Mouse (Mus musculus) layer of hippocampus, adult 9-11 months (tissue): ENCODE measurements around the gene Nfasc.
A peak's percentile ranks its signal among the peaks of the same experiment; 100 is the strongest.

Experiments used
- DNase-seq: peaks from one replicate; pipeline ENCODE4 v3.0.0; 2022

The Nfasc gene

GRCm38 (mm10) chr1:132641049-132641795 lies 100.4 kb downstream of the Nfasc start:
- DNase-seq: peak; percentile 70

- peak; percentile 70 for DNase-seq
Observed at GRCm38 (mm10) chr1:132640256-132640655, 101.3 kb downstream of the Nfasc start.

GRCm38 (mm10) chr1:132637346-132637745 lies 104.3 kb downstream of the Nfasc start:
- no peak for DNase-seq

- peak; percentile 48 for DNase-seq
Observed at GRCm38 (mm10) chr1:132629611-132630370, 111.8 kb downstream of the Nfasc start.

- DNase-seq: no peak
Observed at GRCm38 (mm10) chr1:132628599-132628998, 113.0 kb downstream of the Nfasc start.

GRCm38 (mm10) chr1:132628183-132628582 lies 113.4 kb downstream of the Nfasc start:
- no peak for DNase-seq

- DNase-seq: no peak
Observed at GRCm38 (mm10) chr1:132626125-132626756, 115.4 kb downstream of the Nfasc start.

GRCm38 (mm10) chr1:132625034-132625433 lies 116.6 kb downstream of the Nfasc start:
- no peak for DNase-seq

GRCm38 (mm10) chr1:132624466-132624865 lies 117.1 kb downstream of the Nfasc start:
- no peak for DNase-seq

- DNase-seq: no peak
Observed at GRCm38 (mm10) chr1:132623641-132624336, 117.8 kb downstream of the Nfasc start.

GRCm38 (mm10) chr1:132612066-132612465 lies 129.5 kb downstream of the Nfasc start:
- no peak for DNase-seq

GRCm38 (mm10) chr1:132609048-132609634 lies 132.5 kb downstream of the Nfasc start:
- DNase-seq: no peak

- DNase-seq: no peak
Observed at GRCm38 (mm10) chr1:132602161-132602560, 139.4 kb downstream of the Nfasc start.

- no peak for DNase-seq
Observed at GRCm38 (mm10) chr1:132598024-132598423, 143.6 kb downstream of the Nfasc start.

GRCm38 (mm10) chr1:132595741-132596140 lies 145.9 kb downstream of the Nfasc start:
- no peak for DNase-seq

GRCm38 (mm10) chr1:132594587-132594986 lies 147.0 kb downstream of the Nfasc start:
- DNase-seq: peak; percentile 47

GRCm38 (mm10) chr1:132592145-132592544 lies 149.5 kb downstream of the Nfasc start:
- peak; percentile 63 for DNase-seq

- DNase-seq: peak; percentile 64
Observed at GRCm38 (mm10) chr1:132591399-132591930, 150.1 kb downstream of the Nfasc start.

- no peak for DNase-seq
Observed at GRCm38 (mm10) chr1:132586679-132587201, 154.9 kb downstream of the Nfasc start.

GRCm38 (mm10) chr1:132585376-132585775 lies 156.2 kb downstream of the Nfasc start:
- DNase-seq: no peak

- DNase-seq: no peak
Observed at GRCm38 (mm10) chr1:132582998-132583604, 158.5 kb downstream of the Nfasc start.
